Mouse (Mus musculus) spleen, postnatal 10 days (tissue): Measurements from ENCODE around the gene Dars2.

Experiments used
- DNase-seq, 2 experiments: peaks; one replicate each; pipeline ENCODE4 v3.0.0; 2021 to 2022; ENCODE audit warnings: low spot score in 2 of 2

The Dars2 gene

GRCm38 (mm10) chr1:161070352-161071271, at the start of gene Dars2, which contains the start of gene Cenpl:
Gene Dars2 (minus strand): TSS chr1:161070658.
Gene Cenpl (plus strand): TSS chr1:161070713.
- DNase-seq = peak; percentile 86 to 93

- no peak for DNase-seq
These were observed 44.1 kb upstream of the Dars2 start for GRCm38 (mm10) chr1:161114591-161114990.

GRCm38 (mm10) chr1:161109216-161109615, 38.8 kb upstream of the Dars2 start:
- no peak for DNase-seq

GRCm38 (mm10) chr1:161103842-161104241, 33.4 kb upstream of the Dars2 start:
- no peak for DNase-seq

GRCm38 (mm10) chr1:161099721-161100405, 29.4 kb upstream of the Dars2 start:
- DNase-seq = no peak

GRCm38 (mm10) chr1:161077243-161077642, 6.8 kb upstream of the Dars2 start:
- no peak for DNase-seq

- no peak for DNase-seq
These were observed 5.8 kb upstream of the Dars2 start for GRCm38 (mm10) chr1:161076238-161076637.

- no peak for DNase-seq
These were observed 788 bp upstream of the Dars2 start for GRCm38 (mm10) chr1:161071272-161071620.

- DNase-seq = no peak
These were observed 7.1 kb downstream of the Dars2 start for GRCm38 (mm10) chr1:161063351-161063750.

- DNase-seq = no peak
These were observed 13.3 kb downstream of the Dars2 start for GRCm38 (mm10) chr1:161057164-161057563.

- no peak for DNase-seq
These were observed 23.5 kb downstream of the Dars2 start for GRCm38 (mm10) chr1:161046972-161047371.

GRCm38 (mm10) chr1:161041261-161042020, 29.0 kb downstream of the Dars2 start:
- no peak for DNase-seq

- no peak for DNase-seq
These were observed 29.6 kb downstream of the Dars2 start for GRCm38 (mm10) chr1:161040855-161041254.

GRCm38 (mm10) chr1:161040426-161040770, 30.1 kb downstream of the Dars2 start:
- DNase-seq = no peak

- no peak for DNase-seq
These were observed 30.6 kb downstream of the Dars2 start for GRCm38 (mm10) chr1:161039741-161040425.

- DNase-seq = no peak
These were observed 31.3 kb downstream of the Dars2 start for GRCm38 (mm10) chr1:161038968-161039721.

- no peak for DNase-seq
These were observed 32.5 kb downstream of the Dars2 start for GRCm38 (mm10) chr1:161038004-161038403.

- DNase-seq = no peak
These were observed 32.9 kb downstream of the Dars2 start for GRCm38 (mm10) chr1:161037599-161037998.

GRCm38 (mm10) chr1:161037026-161037425, 33.4 kb downstream of the Dars2 start:
- no peak for DNase-seq

- DNase-seq = peak in 1 of 2 experiments; percentile 22
These were observed 34.0 kb downstream of the Dars2 start for GRCm38 (mm10) chr1:161036411-161036841.
